Mouse (Mus musculus) megakaryocyte, embryonic 14.5 days (primary cell): ENCODE results near the gene Srebf1. TPM values are rescaled to one million over a fixed set of nuclear protein-coding genes. Genes with fewer than 3 reads are reported as not detected.

ENCODE experiments used
- H3K27me3 ChIP-seq: replicated peaks from 2 replicates; pipeline ENCODE3; 2012; ENCODE audit warnings: inconsistent platforms
- H3K36me3 ChIP-seq: replicated peaks from 2 replicates; pipeline ENCODE3; 2012; ENCODE audit warnings: low read length, inconsistent platforms, mixed read lengths
- H3K4me1 ChIP-seq: 2 replicates; pipeline ENCODE4 v1.6.1; 2012; ENCODE audit warnings: inconsistent platforms
- H3K4me3 ChIP-seq: replicated peaks from 2 replicates; pipeline ENCODE3; 2012; ENCODE audit warnings: moderate library complexity, mild to moderate bottlenecking, inconsistent platforms
- H3K9me3 ChIP-seq: 2 replicates; pipeline ENCODE4 v1.6.1; 2012; ENCODE audit warnings: inconsistent platforms
- FLI1 ChIP-seq: IDR thresholded peaks from 2 replicates; pipeline ENCODE4 v1.6.1; 2012; ENCODE audit warnings: low read length, inconsistent platforms, mixed read lengths
- GATA1 ChIP-seq: IDR thresholded peaks from 3 replicates; pipeline ENCODE4 v1.6.1; 2012; ENCODE audit warnings: mixed read lengths, low read length, inconsistent platforms, borderline replicate concordance
- polyA plus RNA-seq: library from polyadenylated mRNA; stranded (reverse); fragments of >175 nt; gene quantifications from 2 replicates; pipeline ENCODE4 v1.2.3, GENCODE M21; 2012; ENCODE audit warnings: low replicate concordance; ENCODE audit not compliant: insufficient read depth

Gene Srebf1
- polyA plus RNA-seq, 1 experiment: 138 TPM

GRCm38 (mm10) chr11:60224676-60225075 is 2.3 kb upstream of the Srebf1 start:
- no peaks in the 10 kb centered on the region for H3K9me3 ChIP-seq
- no peak overlapping the region for H3K4me3 ChIP-seq
- TF ChIP-seq FLI1: no peak
- TF ChIP-seq GATA1: no peak
- peaks cover 38% of the 10 kb centered on the region for H3K36me3 ChIP-seq
- no peaks in the 10 kb centered on the region for H3K27me3 ChIP-seq
- peaks cover 93% of the 10 kb centered on the region for H3K4me1 ChIP-seq

GRCm38 (mm10) chr11:60222085-60222468 is 304 bp downstream of the Srebf1 start:
- Histone ChIP-seq H3K27me3 (no peaks in the 10 kb centered on the region), H3K4me1 (peaks cover 93% of the 10 kb centered on the region), H3K9me3 (peaks cover 5% of the 10 kb centered on the region; the same call in 1 of the 2 replicates), H3K4me3 (peak overlapping the region; percentile 94), H3K36me3 (peaks cover 34% of the 10 kb centered on the region)
- no peak for TF ChIP-seq GATA1
- TF ChIP-seq FLI1: no peak

GRCm38 (mm10) chr11:60221425-60221824 is 956 bp downstream of the Srebf1 start:
- H3K27me3 ChIP-seq: no peaks in the 10 kb centered on the region
- peaks cover 93% of the 10 kb centered on the region for H3K4me1 ChIP-seq
- peak overlapping the region; percentile 94 for H3K4me3 ChIP-seq
- peaks cover 5% of the 10 kb centered on the region; the same call in 1 of the 2 replicates for H3K9me3 ChIP-seq
- H3K36me3 ChIP-seq: peaks cover 35% of the 10 kb centered on the region
- TF ChIP-seq GATA1 (no peak), FLI1 (no peak)

- peaks cover 94% of the 10 kb centered on the region for H3K4me1 ChIP-seq
- peaks cover 5% of the 10 kb centered on the region; the same call in 1 of the 2 replicates for H3K9me3 ChIP-seq
- TF ChIP-seq FLI1 (no peak), GATA1 (no peak)
- no peaks in the 10 kb centered on the region for H3K27me3 ChIP-seq
- H3K4me3 ChIP-seq: peak overlapping the region; percentile 98
- peaks cover 42% of the 10 kb centered on the region for H3K36me3 ChIP-seq
Observed at GRCm38 (mm10) chr11:60220291-60220804, 2.0 kb downstream of the Srebf1 start.

- peaks cover 44% of the 10 kb centered on the region for H3K36me3 ChIP-seq
- peak overlapping the region; percentile 98 for H3K4me3 ChIP-seq
- peaks cover 92% of the 10 kb centered on the region for H3K4me1 ChIP-seq
- peaks cover 5% of the 10 kb centered on the region; the same call in 1 of the 2 replicates for H3K9me3 ChIP-seq
- no peaks in the 10 kb centered on the region for H3K27me3 ChIP-seq
- no peak for TF ChIP-seq GATA1
- no peak for TF ChIP-seq FLI1
Observed at GRCm38 (mm10) chr11:60219609-60220008, 2.8 kb downstream of the Srebf1 start.

GRCm38 (mm10) chr11:60217467-60217866 is 4.9 kb downstream of the Srebf1 start:
- Histone ChIP-seq H3K36me3 (peaks cover 61% of the 10 kb centered on the region), H3K9me3 (peaks cover 5% of the 10 kb centered on the region; the same call in 1 of the 2 replicates), H3K4me1 (peaks cover 87% of the 10 kb centered on the region), H3K27me3 (no peaks in the 10 kb centered on the region), H3K4me3 (peak overlapping the region; percentile 47)
- TF ChIP-seq GATA1 (no peak), FLI1 (no peak)

- peaks cover 69% of the 10 kb centered on the region for H3K36me3 ChIP-seq
- H3K4me1 ChIP-seq: peaks cover 87% of the 10 kb centered on the region
- no peaks in the 10 kb centered on the region for H3K27me3 ChIP-seq
- TF ChIP-seq GATA1: no peak
- no peak for TF ChIP-seq FLI1
- peaks cover 5% of the 10 kb centered on the region; the same call in 1 of the 2 replicates for H3K9me3 ChIP-seq
- no peak overlapping the region for H3K4me3 ChIP-seq
Observed at GRCm38 (mm10) chr11:60216671-60217070, 5.7 kb downstream of the Srebf1 start.

GRCm38 (mm10) chr11:60213266-60213665 is 9.1 kb downstream of the Srebf1 start:
- Histone ChIP-seq H3K9me3 (peaks cover 5% of the 10 kb centered on the region; the same call in 1 of the 2 replicates), H3K4me1 (peaks cover 91% of the 10 kb centered on the region), H3K27me3 (no peaks in the 10 kb centered on the region), H3K36me3 (peaks cover 77% of the 10 kb centered on the region), H3K4me3 (no peak overlapping the region)
- TF ChIP-seq FLI1 (no peak), GATA1 (no peak)

- Histone ChIP-seq H3K27me3 (no peaks in the 10 kb centered on the region), H3K4me1 (peaks cover 91% of the 10 kb centered on the region), H3K4me3 (peak overlapping the region; percentile 53), H3K36me3 (peaks cover 77% of the 10 kb centered on the region), H3K9me3 (no peaks in the 10 kb centered on the region)
- TF ChIP-seq FLI1 (no peak), GATA1 (no peak)
Observed at GRCm38 (mm10) chr11:60211761-60212160, 10.6 kb downstream of the Srebf1 start.

GRCm38 (mm10) chr11:60211152-60211551 is 11.2 kb downstream of the Srebf1 start:
- no peak for TF ChIP-seq FLI1
- TF ChIP-seq GATA1: no peak
- peaks cover 77% of the 10 kb centered on the region for H3K36me3 ChIP-seq
- no peaks in the 10 kb centered on the region for H3K9me3 ChIP-seq
- peak overlapping the region; percentile 94 for H3K4me3 ChIP-seq
- peaks cover 91% of the 10 kb centered on the region for H3K4me1 ChIP-seq
- no peaks in the 10 kb centered on the region for H3K27me3 ChIP-seq
